Mouse (Mus musculus): Measurements from ENCODE around the gene a.
"Not testable (repeated sequence)": the region's sequence is repeated elsewhere in the genome, so short reads cannot be mapped to it uniquely, and the experiment has no call there.

a gene

GRCm38 (mm10) chr2:154926843-154927242 lies 135.6 kb downstream of the a start:
- no peak for DNase-seq

- DNase-seq = no peak
These were observed 137.1 kb downstream of the a start for GRCm38 (mm10) chr2:154928298-154928697.

GRCm38 (mm10) chr2:154933884-154934283 lies 142.7 kb downstream of the a start:
- peak in 1 of 2 experiments; percentile 4 for DNase-seq

GRCm38 (mm10) chr2:154936106-154936505 lies 144.9 kb downstream of the a start:
- no peak for DNase-seq

- DNase-seq = no peak
These were observed 145.4 kb downstream of the a start for GRCm38 (mm10) chr2:154936536-154937155.

GRCm38 (mm10) chr2:154937547-154938390 lies 146.6 kb downstream of the a start:
- DNase-seq = no peak

GRCm38 (mm10) chr2:154941952-154942351 lies 150.8 kb downstream of the a start:
- no peak for DNase-seq

GRCm38 (mm10) chr2:154942546-154942945 lies 151.3 kb downstream of the a start:
- DNase-seq = no peak

GRCm38 (mm10) chr2:154943101-154943500 lies 151.9 kb downstream of the a start:
- DNase-seq = peak; percentile 62 to 69

- no peak for DNase-seq
These were observed 155.7 kb downstream of the a start for GRCm38 (mm10) chr2:154946921-154947320.

- no peak for DNase-seq
These were observed 158.2 kb downstream of the a start for GRCm38 (mm10) chr2:154949352-154949751.

GRCm38 (mm10) chr2:154949877-154950276 lies 158.7 kb downstream of the a start:
- no peak for DNase-seq

GRCm38 (mm10) chr2:154950601-154951000 lies 159.4 kb downstream of the a start:
- DNase-seq = no peak

GRCm38 (mm10) chr2:154959486-154959885 lies 168.3 kb downstream of the a start:
- no peak for DNase-seq

GRCm38 (mm10) chr2:154959909-154960308 lies 168.7 kb downstream of the a start:
- no peak for DNase-seq

GRCm38 (mm10) chr2:154963176-154963575 lies 172.0 kb downstream of the a start:
- DNase-seq = no peak

- not testable (repeated sequence) for DNase-seq
These were observed 178.7 kb downstream of the a start for GRCm38 (mm10) chr2:154969740-154970397.

GRCm38 (mm10) chr2:154971919-154972692 lies 180.9 kb downstream of the a start:
- DNase-seq = no peak

- DNase-seq = no peak
These were observed 181.8 kb downstream of the a start for GRCm38 (mm10) chr2:154972981-154973380.

GRCm38 (mm10) chr2:154986609-154987008 lies 195.4 kb downstream of the a start:
- DNase-seq = no peak

- DNase-seq = peak; percentile 18 to 38
These were observed 200.2 kb downstream of the a start for GRCm38 (mm10) chr2:154991411-154991810.

- DNase-seq = no peak
These were observed 200.9 kb downstream of the a start for GRCm38 (mm10) chr2:154992083-154992482.

- no peak for DNase-seq
These were observed 214.3 kb downstream of the a start for GRCm38 (mm10) chr2:155005491-155005890.

Measured in thymus, postnatal 36 days (tissue).